Mouse (Mus musculus): ENCODE measurements around the gene Ppp1r14b.

- TF ChIP-seq GATA1 (IDR thresholded peaks at IDR 0.05; ENCODE audit: borderline replicate concordance, low read length) (no peak), FLI1 (IDR thresholded peaks at IDR 0.05; ENCODE audit: low read length) (no peak)
Measured at GRCm38 (mm10) chr19:6972247-6972917, 2.4 kb upstream of the Ppp1r14b start.

Data from megakaryocyte, embryonic 14.5 days (primary cell).